Comparison of ENCODE assay signal across 8 mouse cellular contexts in the genomic region with DNA sequence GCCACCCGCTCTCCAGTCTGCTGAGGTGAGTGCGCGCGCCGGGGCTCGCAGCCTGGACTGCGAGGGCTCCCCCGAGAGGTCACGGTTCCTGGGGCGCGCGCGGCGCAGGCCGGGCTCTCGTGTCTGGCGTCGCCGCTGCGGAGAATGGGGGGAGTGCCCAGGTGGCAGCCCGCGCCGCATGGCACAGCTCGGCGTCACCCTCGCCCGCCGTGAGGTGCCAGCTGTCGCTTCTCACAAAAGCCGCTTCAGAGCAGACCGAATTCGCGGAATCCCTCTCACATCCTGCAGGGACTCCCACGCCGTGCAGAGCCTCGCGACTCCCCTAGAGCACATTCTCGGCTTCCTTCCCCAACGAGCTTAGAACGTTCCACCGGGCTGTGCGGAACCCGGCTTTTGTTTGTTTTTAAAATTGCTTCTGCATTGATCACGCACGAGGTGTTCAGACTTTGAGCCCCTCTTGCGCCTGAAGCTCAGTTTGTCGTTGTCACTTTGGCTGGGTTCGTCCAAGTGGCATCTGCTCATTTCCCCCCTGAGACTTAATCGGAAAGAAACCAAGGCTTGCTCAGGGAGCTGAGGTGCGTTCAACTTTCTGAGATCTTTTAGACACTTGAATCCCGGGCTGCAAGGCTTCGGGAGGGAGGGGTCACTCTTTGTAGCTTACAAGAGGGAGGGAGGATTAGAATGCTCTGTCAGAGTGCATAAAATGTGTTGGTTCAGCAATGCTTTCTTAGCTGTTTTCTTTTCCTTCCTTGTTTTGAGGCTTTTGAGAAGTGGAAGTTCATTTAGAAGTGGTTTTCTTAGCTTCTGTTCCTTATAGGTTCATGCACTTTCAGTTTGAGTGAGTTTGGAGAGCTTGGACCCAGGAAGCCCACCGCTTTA. TPM values are rescaled to one million over a fixed set of nuclear protein-coding genes. Genes with fewer than 3 reads are reported as not detected.
DNase-seq lines count a peak whose midpoint lies in the region; ATAC-seq and TF ChIP-seq lines count a peak whose summit lies in the region.

A gene (minus strand): TSS at position 223 of the 879 bp plus-strand sequence.

- no peaks in the 10 kb centered on the region for H3K9me3 ChIP-seq in forebrain, embryonic 15.5 days

- no peak for TF ChIP-seq POLR2A in kidney, adult 2 months (IDR thresholded peaks at IDR 0.05; ENCODE audit: low read depth, low read length)

- H3K27ac ChIP-seq in kidney, adult 2 months (ENCODE audit: insufficient read depth, low read depth, low read length): peak within 1 kb of the TSS; percentile 80
- peak within 1 kb of the TSS; percentile 88 for H3K27ac ChIP-seq in forebrain, embryonic 15.5 days (replicated peaks)

- intact Hi-C loops in heart, postnatal 25 days (cut with DNase I): loop anchor here (2.0 to 5.0 kb wide), 4 partner anchors 68 to 252 kb away; no protein-coding TSS in a partner anchor

- H3K4me3 ChIP-seq in kidney, adult 2 months (ENCODE audit: insufficient read depth, low read depth, low read length): peak within 1 kb of the TSS; percentile 84
- peak within 1 kb of the TSS; percentile 98 for H3K4me3 ChIP-seq in forebrain, embryonic 15.5 days

- peaks cover 8% of the 10 kb centered on the region; the same call in 1 of the 2 replicates for H3K4me1 ChIP-seq in kidney, adult 2 months (ENCODE audit: control insufficient read depth, insufficient read depth, low read length)
- H3K4me1 ChIP-seq in forebrain, embryonic 15.5 days: peaks cover 44% of the 10 kb centered on the region

- peak; percentile 63 for DNase-seq in kidney, adult 2 months
- no peak for DNase-seq in kidney, adult 18-20 months
- peak; percentile 75 for DNase-seq in cerebellum, adult 11 months
- no peak for DNase-seq in heart, postnatal 25 days (ENCODE audit: low spot score)
- DNase-seq in layer of hippocampus, postnatal 36 days: peak; percentile 76 to 78
- peak; percentile 57 for DNase-seq in lung, postnatal 36 days
- DNase-seq in right cerebral cortex, postnatal 36 days (ENCODE audit: low spot score in 2 of 2): peak; percentile 78 to 80

- peak within 1 kb of the TSS; percentile 93 for H3K4me2 ChIP-seq in forebrain, embryonic 15.5 days (replicated peaks)

- H3K9ac ChIP-seq in forebrain, embryonic 15.5 days (replicated peaks): peak within 1 kb of the TSS; percentile 71

- H3K36me3 ChIP-seq in kidney, adult 2 months (ENCODE audit: control insufficient read depth, insufficient read depth, low read length): no peaks in the 10 kb centered on the region; the same call in 1 of the 2 replicates
- H3K36me3 ChIP-seq in forebrain, embryonic 15.5 days: peaks cover 2% of the 10 kb centered on the region; the same call in 1 of the 2 replicates

- H3K27me3 ChIP-seq in kidney, adult 2 months (replicated peaks; ENCODE audit: control insufficient read depth, insufficient read depth, low read length): no peaks in the 10 kb centered on the region
- H3K27me3 ChIP-seq in forebrain, embryonic 15.5 days: no peaks in the 10 kb centered on the region

- peak; percentile 67 for ATAC-seq in forebrain, embryonic 15.5 days (replicated peaks)

- TF ChIP-seq CTCF in kidney, adult 2 months (conservative IDR thresholded peaks at IDR 0.05; ENCODE audit: insufficient read depth, insufficient read length, low read depth, low read length): no peak

- WGBS in kidney, adult 2 months: 1% methylated on average over 53 of the region's 53 CpGs
- WGBS in forebrain, embryonic 15.5 days: 1% methylated on average over 51 of the region's 53 CpGs

RNA-seq across cellular contexts. Expression of the gene that starts here (rescaled TPM):
- polyA plus RNA-seq in kidney, adult 2 months (2012; rRNA removed): 12.0 and 15.3 TPM in 2 replicates
- 71.7 and 73.2 TPM in 2 replicates for polyA plus RNA-seq in forebrain, embryonic 15.5 days (2015; fragmentation: Nextera tagmentation; extraction: Ambion mirVana)
- 10 to 100 TPM; 21.3 to 22.5 TPM for total RNA-seq in heart, postnatal 25 days (2021)
- total RNA-seq in layer of hippocampus, postnatal 36 days (2021): 10 to 100 TPM; 34.6 to 37.4 TPM

Comparison
In these comparisons a context has a peak if more than half of its experiments do, and no peak if none do; other contexts are left out.
1. DNase-seq: peak in kidney, adult 2 months (single experiment), cerebellum, adult 11 months (single experiment), layer of hippocampus, postnatal 36 days (2 of 2), lung, postnatal 36 days (single experiment) and right cerebral cortex, postnatal 36 days (2 of 2); none in kidney, adult 18-20 months (single experiment) and heart, postnatal 25 days (single experiment).